Mouse (Mus musculus): ENCODE measurements around the gene Gm1043.

- TF ChIP-seq CTCF (IDR thresholded peaks at IDR 0.05; ENCODE audit: low read depth, low read length): no peak
- TF ChIP-seq POLR2A (IDR thresholded peaks at IDR 0.05; ENCODE audit: insufficient read depth, low read length): no peak
- TF ChIP-seq EP300 (IDR thresholded peaks at IDR 0.05; ENCODE audit: insufficient read depth, low read depth, low read length): no peak
These were observed 176.6 kb downstream of the Gm1043 start for GRCm38 (mm10) chr5:37261734-37262133.
